Mouse (Mus musculus) MEL (cell line): ENCODE results near the gene Ssc5d. TPM values are rescaled to one million over a fixed set of nuclear protein-coding genes. Genes with fewer than 3 reads are reported as not detected.

ENCODE experiments used
- DNase-seq: peaks from one replicate; pipeline ENCODE4 v3.0.0; 2011; ENCODE audit warnings: low read depth, low spot score
- H3K27ac ChIP-seq: 2 replicates; pipeline ENCODE4 v1.5.1; 2012; ENCODE audit warnings: low read depth, mild to moderate bottlenecking, control low read depth, low read length, moderate library complexity; ENCODE audit not compliant: control insufficient read depth
- H3K27me3 ChIP-seq, 2 experiments: fragments of 150-350 bp in 1 of 2; sonication (generic) in 1 of 2; 2 replicates each; pipeline ENCODE4 v1.6.1; 2012; ENCODE audit warnings: low read length in 2 of 2, mild to moderate bottlenecking in 2 of 2, improper control_type of control experiment in 1 of 2, moderate library complexity in 1 of 2; ENCODE audit not compliant: insufficient read depth in 2 of 2, control insufficient read depth in 1 of 2
- H3K36me3 ChIP-seq, 2 experiments: 2 replicates each; pipeline ENCODE4 v1.6.1; 2012 to 2014; ENCODE audit warnings: low read length in 2 of 2, improper control_type of control experiment in 1 of 2, inconsistent platforms in 1 of 2, mild to moderate bottlenecking in 1 of 2; ENCODE audit not compliant: insufficient read depth in 2 of 2, control insufficient read depth in 1 of 2
- H3K4me1 ChIP-seq, 2 experiments: fragments of 150-350 bp in 1 of 2; sonication (generic) in 1 of 2; 2 replicates each; pipeline ENCODE4 v1.6.1; 2012; ENCODE audit warnings: low read length in 2 of 2, improper control_type of control experiment in 1 of 2, mild to moderate bottlenecking in 1 of 2; ENCODE audit not compliant: insufficient read depth in 2 of 2, control insufficient read depth in 1 of 2
- H3K4me3 ChIP-seq, 2 experiments: fragments of 150-350 bp in 1 of 2; sonication (generic) in 1 of 2; 2 replicates each; pipeline ENCODE4 v1.5.1; 2012; ENCODE audit warnings: low read depth in 2 of 2, low read length in 2 of 2, mild to moderate bottlenecking in 2 of 2, moderate library complexity in 2 of 2, control low read depth in 1 of 2, improper control_type of control experiment in 1 of 2; ENCODE audit not compliant: control insufficient read depth in 1 of 2, insufficient read depth in 1 of 2
- H3K79me2 ChIP-seq: 2 replicates; pipeline ENCODE4 v1.6.1; 2012; ENCODE audit warnings: mild to moderate bottlenecking, low read length, moderate library complexity; ENCODE audit not compliant: control insufficient read depth, poor library complexity, insufficient read depth
- H3K9ac ChIP-seq: 2 replicates; pipeline ENCODE4 v1.6.1; 2012; ENCODE audit warnings: low read depth, mild to moderate bottlenecking, control low read depth, low read length, moderate library complexity; ENCODE audit not compliant: control insufficient read depth, poor library complexity, severe bottlenecking
- H3K9me3 ChIP-seq: fragments of 150-350 bp; sonication (generic); replicated peaks from 2 replicates; pipeline ENCODE4 v1.6.1; 2012; ENCODE audit warnings: mild to moderate bottlenecking, low read length, improper control_type of control experiment, moderate library complexity; ENCODE audit not compliant: insufficient read depth
- BHLHE40 ChIP-seq: IDR thresholded peaks from 2 replicates; pipeline ENCODE4 v1.6.1; 2012; ENCODE audit warnings: low read depth, mild to moderate bottlenecking, inconsistent platforms, low read length, improper control_type of control experiment, borderline replicate concordance
- CHD1 ChIP-seq: IDR thresholded peaks from 2 replicates; pipeline ENCODE4 v1.6.1; 2012; ENCODE audit warnings: low read depth, mild to moderate bottlenecking, inconsistent platforms, low read length, improper control_type of control experiment
- CTCF ChIP-seq, 3 experiments: IDR thresholded peaks in 2 of 3; conservative IDR thresholded peaks in 1 of 3; 2 replicates each; pipeline ENCODE4 v1.5.1; 2011 to 2012; ENCODE audit warnings: low read length in 3 of 3, low read depth in 2 of 3, mild to moderate bottlenecking in 2 of 3, improper control_type of control experiment in 1 of 3, inconsistent platforms in 1 of 3, mixed read lengths in 1 of 3, moderate library complexity in 1 of 3; ENCODE audit not compliant: control insufficient read depth in 1 of 3, insufficient read depth in 1 of 3, poor library complexity in 1 of 3, severe bottlenecking in 1 of 3
- E2F4 ChIP-seq: IDR thresholded peaks from 2 replicates; pipeline ENCODE4 v1.6.1; 2011; ENCODE audit warnings: low read depth, low read length, improper control_type of control experiment, borderline replicate concordance
- ELF1 ChIP-seq: IDR thresholded peaks from 2 replicates; pipeline ENCODE4 v1.6.1; 2014; ENCODE audit warnings: low read depth, mild to moderate bottlenecking, inconsistent platforms, low read length, improper control_type of control experiment, moderate library complexity
- ETS1 ChIP-seq: IDR thresholded peaks from 2 replicates; pipeline ENCODE4 v1.6.1; 2012; ENCODE audit warnings: low read depth, mild to moderate bottlenecking, inconsistent platforms, low read length, improper control_type of control experiment, moderate library complexity
- GABPA ChIP-seq: IDR thresholded peaks from 2 replicates; pipeline ENCODE4 v1.6.1; 2012; ENCODE audit warnings: low read depth, mild to moderate bottlenecking, inconsistent platforms, low read length, improper control_type of control experiment, moderate library complexity
- GATA1 ChIP-seq: IDR thresholded peaks from 2 replicates; pipeline ENCODE4 v1.6.1; 2011; ENCODE audit warnings: low read depth, low read length, improper control_type of control experiment
- HCFC1 ChIP-seq: IDR thresholded peaks from 2 replicates; pipeline ENCODE4 v1.6.1; 2012; ENCODE audit warnings: low read depth, mild to moderate bottlenecking, inconsistent platforms, low read length, improper control_type of control experiment, moderate library complexity
- JUND ChIP-seq: IDR thresholded peaks from 2 replicates; pipeline ENCODE4 v1.6.1; 2011; ENCODE audit warnings: low read depth, mild to moderate bottlenecking, improper control_type of control experiment, low read length
- KAT2A ChIP-seq: conservative IDR thresholded peaks from 2 replicates; pipeline ENCODE4 v1.6.1; 2012; ENCODE audit warnings: low read depth, low read length, improper control_type of control experiment, inconsistent platforms
- MAX ChIP-seq: IDR thresholded peaks from 2 replicates; pipeline ENCODE4 v1.6.1; 2011; ENCODE audit warnings: low read length, improper control_type of control experiment
- MYB ChIP-seq: IDR thresholded peaks from 2 replicates; pipeline ENCODE4 v1.6.1; 2011; ENCODE audit warnings: mild to moderate bottlenecking, low read depth, low read length, improper control_type of control experiment
- MYC ChIP-seq: IDR thresholded peaks from 2 replicates; pipeline ENCODE4 v1.6.1; 2011; ENCODE audit warnings: low read depth, mild to moderate bottlenecking, low read length, improper control_type of control experiment, moderate library complexity
- NELFE ChIP-seq: IDR thresholded peaks from 2 replicates; pipeline ENCODE4 v1.6.1; 2011; ENCODE audit warnings: low read depth, low read length, improper control_type of control experiment
- POLR2AphosphoS2 ChIP-seq: IDR thresholded peaks from 2 replicates; pipeline ENCODE4 v1.6.1; 2011; ENCODE audit warnings: low read length, improper control_type of control experiment
- POLR2AphosphoS5 ChIP-seq: IDR thresholded peaks from 2 replicates; pipeline ENCODE4 v1.6.1; 2012; ENCODE audit warnings: low read depth, borderline replicate concordance, mild to moderate bottlenecking, inconsistent platforms, low read length, moderate library complexity, mixed read lengths
- RAD21 ChIP-seq: IDR thresholded peaks from 2 replicates; pipeline ENCODE4 v1.6.1; 2011; ENCODE audit warnings: mild to moderate bottlenecking, low read depth, low read length, improper control_type of control experiment
- SIN3A ChIP-seq: IDR thresholded peaks from 2 replicates; pipeline ENCODE4 v1.6.1; 2012; ENCODE audit warnings: low read length, improper control_type of control experiment, inconsistent platforms
- SMC3 ChIP-seq: IDR thresholded peaks from 2 replicates; pipeline ENCODE4 v1.6.1; 2011; ENCODE audit warnings: low read depth, low read length, improper control_type of control experiment
- TAL1 ChIP-seq: IDR thresholded peaks from 2 replicates; pipeline ENCODE4 v1.6.1; 2012; ENCODE audit warnings: mild to moderate bottlenecking, inconsistent platforms, low read length, moderate library complexity, mixed read lengths
- USF1 ChIP-seq: IDR thresholded peaks from 2 replicates; pipeline ENCODE4 v1.6.1; 2014; ENCODE audit warnings: low read depth, mild to moderate bottlenecking, inconsistent platforms, low read length, improper control_type of control experiment, moderate library complexity
- ZC3H11A ChIP-seq: IDR thresholded peaks from 2 replicates; pipeline ENCODE4 v1.6.1; 2012; ENCODE audit warnings: low read depth, mild to moderate bottlenecking, inconsistent platforms, low read length, improper control_type of control experiment
- ZMIZ1 ChIP-seq: IDR thresholded peaks from 2 replicates; pipeline ENCODE4 v1.6.1; 2012; ENCODE audit warnings: low read depth, mild to moderate bottlenecking, inconsistent platforms, low read length, improper control_type of control experiment, moderate library complexity
- polyA plus RNA-seq, 2 experiments: library from polyadenylated mRNA; stranded (reverse) in 1 of 2; unstranded in 1 of 2; fragments of >175 nt in 1 of 2; fragments of >200 nt in 1 of 2; gene quantifications; 2 replicates each; pipeline versions ENCODE4 v1.2.1 to v1.2.4; 2012; ENCODE audit warnings: low replicate concordance in 2 of 2, low read depth in 1 of 2; ENCODE audit not compliant: insufficient read length in 2 of 2, insufficient read depth in 1 of 2, missing spikeins in 1 of 2
- total RNA-seq: library from RNA; depleted of rRNA; stranded (reverse); fragments of 300-350 nt; gene quantifications from 2 replicates; pipeline ENCODE4 v1.2.3, GENCODE M21; 2012

Ssc5d gene
- total and polyA plus RNA-seq, 3 experiments, result 0.04 to 0.17 TPM; not detected in 1

GRCm38 (mm10) chr7:4911561-4911960 is 14.0 kb upstream of the Ssc5d start:
- 0 out of 4 replicates have a peak, but pooled peaks cover 0 to 5% of the 10 kb centered on the region in 2 experiments for H3K4me1 ChIP-seq
- no peak overlapping the region for H3K9ac ChIP-seq
- no peaks in the 10 kb centered on the region for H3K9me3 ChIP-seq
- peaks cover 4% of the 10 kb centered on the region for H3K79me2 ChIP-seq
- H3K36me3 ChIP-seq, result peaks cover 0 to 4% of the 10 kb centered on the region in 2 experiments; a peak in 2 of 4 replicates
- peak; percentile 36 for DNase-seq
- no peak overlapping the region for H3K4me3 ChIP-seq
- H3K27me3 ChIP-seq, result peaks cover 0 to 7% of the 10 kb centered on the region in 2 experiments
- TF ChIP-seq CTCF (IDR thresholded peaks at IDR 0.05 in 2 of 3, conservative IDR thresholded peaks at IDR 0.05 in 1 of 3; ENCODE audit: control insufficient read depth in 1 of 3, insufficient read depth in 1 of 3, low read depth in 2 of 3, low read length in 3 of 3, poor library complexity in 1 of 3, severe bottlenecking in 1 of 3) (peak; percentile 39 to 55 (median 42)), RAD21 (no peak), SMC3 (0 out of 2 replicates have a peak, but pooled peaks have one; percentile 3)
- no peak overlapping the region for H3K27ac ChIP-seq

GRCm38 (mm10) chr7:4912248-4912647 is 13.3 kb upstream of the Ssc5d start:
- peaks cover 0 to 4% of the 10 kb centered on the region in 2 experiments; a peak in 2 of 4 replicates for H3K36me3 ChIP-seq
- H3K4me3 ChIP-seq, result no peak overlapping the region
- H3K27ac ChIP-seq, result no peak overlapping the region
- H3K79me2 ChIP-seq, result peaks cover 6% of the 10 kb centered on the region
- H3K4me1 ChIP-seq, result 0 out of 4 replicates have a peak, but pooled peaks cover 0 to 5% of the 10 kb centered on the region in 2 experiments
- DNase-seq, result peak; percentile 39
- peaks cover 0 to 7% of the 10 kb centered on the region in 2 experiments; a peak in 2 of 4 replicates for H3K27me3 ChIP-seq
- no peak overlapping the region for H3K9ac ChIP-seq
- no peak for TF ChIP-seq E2F4
- no peak for TF ChIP-seq POLR2AphosphoS5
- no peak for TF ChIP-seq KAT2A
- no peak for TF ChIP-seq MYB
- TF ChIP-seq USF1, result no peak
- no peak for TF ChIP-seq SIN3A
- no peak for TF ChIP-seq CHD1
- TF ChIP-seq BHLHE40, result no peak
- no peak for TF ChIP-seq NELFE
- TF ChIP-seq, all 39 proteins: peak for 0
- no peaks in the 10 kb centered on the region for H3K9me3 ChIP-seq

GRCm38 (mm10) chr7:4915007-4915665 is 10.4 kb upstream of the Ssc5d start, which contains the start of gene Zfp628:
Gene Zfp628, plus strand, starts transcription at chr7:4915217.
- peak; percentile 93 for DNase-seq
- H3K9me3 ChIP-seq, result no peaks in the 10 kb centered on the region
- H3K79me2 ChIP-seq, result peaks cover 6% of the 10 kb centered on the region
- peak within 1 kb of the TSS; percentile 53 for H3K27ac ChIP-seq
- H3K4me1 ChIP-seq, result 0 out of 4 replicates have a peak, but pooled peaks cover 0 to 5% of the 10 kb centered on the region in 2 experiments
- no peaks in the 10 kb centered on the region for H3K27me3 ChIP-seq
- H3K9ac ChIP-seq, result peak within 1 kb of the TSS; percentile 84
- H3K36me3 ChIP-seq, result peaks cover 0 to 4% of the 10 kb centered on the region in 2 experiments; a peak in 2 of 4 replicates
- H3K4me3 ChIP-seq, result peak within 1 kb of the TSS; percentile 85 to 89
- TF ChIP-seq GATA1 (no peak), CTCF (IDR thresholded peaks at IDR 0.05 in 2 of 3, conservative IDR thresholded peaks at IDR 0.05 in 1 of 3; ENCODE audit: control insufficient read depth in 1 of 3, insufficient read depth in 1 of 3, low read depth in 2 of 3, low read length in 3 of 3, poor library complexity in 1 of 3, severe bottlenecking in 1 of 3) (no peak), ETS1 (no peak), MYC (0 out of 2 replicates have a peak, but pooled peaks have one; percentile 35), GABPA (no peak), ZMIZ1 (no peak), CHD1 (no peak), POLR2AphosphoS2 (peak; percentile 72; the same call in 1 of the 2 replicates), HCFC1 (peak; percentile 80), SMC3 (no peak), TAL1 (no peak), ZC3H11A (no peak), POLR2AphosphoS5 (no peak), JUND (no peak), MAX (no peak), ELF1 (peak; percentile 92)
